Mouse (Mus musculus) adrenal gland, adult 8-10 months (tissue): ENCODE measurements around the gene Olfr561. TPM values are rescaled to one million over a fixed set of nuclear protein-coding genes. Genes with fewer than 3 reads are reported as not detected.

Source experiments
- DNase-seq: peaks from one replicate; pipeline ENCODE4 v3.0.0; 2022
- total RNA-seq, 4 experiments: library from RNA; stranded (reverse); gene quantifications; 2 replicates each; pipeline ENCODE4 v1.2.4; 2022

Gene Olfr561
- total RNA-seq: not detected

DNA sequence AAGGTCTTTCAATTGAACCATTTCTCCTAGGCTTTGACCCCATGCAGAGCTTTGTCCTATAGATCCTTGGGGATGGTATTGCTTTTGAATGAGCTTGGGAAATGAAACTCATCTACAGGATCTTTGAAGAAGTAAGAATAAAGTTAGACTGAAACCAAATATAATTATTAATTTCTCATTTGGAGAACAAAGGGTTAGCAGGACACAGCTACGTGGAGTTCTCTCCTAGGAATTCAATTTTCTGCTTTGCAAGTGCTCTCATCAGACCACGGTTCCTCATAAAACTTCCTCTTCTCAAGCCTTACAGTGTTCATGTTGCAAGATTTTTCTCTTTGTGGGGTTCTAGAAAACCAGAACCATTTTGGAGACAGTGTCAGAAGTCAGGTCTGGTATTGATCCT, at the start of gene Olfr561:
Gene Olfr561, plus strand, starts transcription at position 301 of the 400 bp plus-strand sequence.
- DNase-seq: no peak

DNA sequence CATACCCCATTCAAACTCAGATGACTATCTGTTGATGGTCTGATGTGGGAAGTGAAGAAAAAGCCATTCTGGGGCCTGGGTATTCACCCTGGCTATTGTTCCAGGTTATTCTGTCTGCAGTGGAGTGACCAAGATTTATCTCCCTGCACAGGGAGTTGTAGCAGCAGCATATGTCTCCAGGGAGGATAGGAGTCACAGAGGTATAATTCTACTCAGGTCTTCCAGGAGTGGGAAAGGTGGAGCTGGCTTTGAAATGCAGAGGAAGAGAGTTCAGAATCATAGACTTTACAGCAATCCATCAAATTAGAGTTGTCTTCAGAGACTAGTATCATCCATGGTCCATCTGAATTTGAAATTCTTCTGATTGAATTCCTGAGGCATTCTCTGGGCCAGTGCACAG, 43.6 kb upstream of the Olfr561 start, which contains the start of gene Olfr559:
Gene Olfr559, minus strand, starts transcription at position 101 of the 400 bp plus-strand sequence.
- DNase-seq: no peak

GRCm38 (mm10) chr7:102733793-102734192, 37.2 kb upstream of the Olfr561 start:
- no peak for DNase-seq

DNA sequence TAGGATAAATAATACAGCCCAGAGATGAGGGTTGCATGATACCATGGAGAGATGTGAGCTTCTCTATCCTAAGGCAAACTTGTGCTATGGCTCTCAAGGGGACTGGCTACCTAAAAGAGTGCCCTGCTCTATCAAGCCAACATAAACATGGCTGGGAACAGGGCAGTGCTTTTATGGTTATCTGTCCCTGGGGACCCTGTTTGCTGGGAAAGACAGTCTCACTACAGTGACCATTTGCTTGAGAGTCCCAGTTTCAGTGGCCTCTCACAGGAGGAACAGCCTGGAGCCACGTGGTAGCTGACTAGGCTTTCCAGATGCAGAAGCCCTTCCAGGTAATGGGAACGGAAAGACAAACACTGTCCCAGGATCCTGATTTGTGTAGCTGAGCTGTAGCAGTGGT, 33.3 kb upstream of the Olfr561 start:
- no peak for DNase-seq

DNA sequence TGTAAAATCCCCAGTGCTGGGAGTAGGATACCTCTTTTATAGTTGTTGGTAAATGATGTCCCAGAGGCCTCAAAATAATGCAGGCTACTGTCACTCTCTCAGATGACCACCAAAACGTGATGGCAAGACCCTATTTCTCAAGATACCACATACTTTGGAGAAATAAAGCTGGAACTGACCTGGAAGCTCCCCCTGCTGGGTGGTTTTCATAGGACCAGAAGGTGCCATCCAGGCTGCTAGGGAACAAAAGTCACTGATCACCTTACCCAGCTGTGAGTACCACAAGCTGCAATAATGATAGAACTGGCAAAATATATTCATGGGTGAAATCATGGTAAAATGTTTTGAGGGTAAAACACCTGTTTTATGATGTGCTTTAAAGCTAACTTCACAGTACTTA, 18.9 kb upstream of the Olfr561 start:
- DNase-seq: no peak

DNA sequence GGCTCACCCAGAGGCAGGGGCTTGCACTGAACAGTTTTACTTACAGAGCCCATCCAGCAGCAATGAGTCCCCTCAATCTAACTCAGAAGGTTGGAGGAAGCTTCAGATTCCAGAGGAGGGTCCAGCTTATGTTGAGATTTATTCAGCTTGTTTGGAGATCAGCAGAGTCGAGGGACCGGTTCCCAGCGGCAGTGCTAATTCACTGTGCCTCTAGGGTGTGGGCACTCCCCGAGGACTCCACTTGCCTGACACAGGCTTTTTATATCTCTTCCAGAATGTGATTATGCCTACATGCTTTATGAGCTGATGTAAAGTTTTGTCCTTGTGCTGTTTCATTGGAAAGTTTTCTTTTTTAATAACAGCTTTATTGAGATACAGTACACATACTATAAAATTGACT, 11.8 kb upstream of the Olfr561 start, which contains the start of the genes Olfr560 and Olfr78:
Gene Olfr560, minus strand, starts transcription at position 101 of the 400 bp plus-strand sequence.
Gene Olfr78, minus strand, starts transcription at position 206 of the 400 bp plus-strand sequence.
- no peak for DNase-seq

- DNase-seq: no peak
Observed at GRCm38 (mm10) chr7:102803180-102803579, 32.2 kb downstream of the Olfr561 start, which contains the start of gene Olfr564. Gene Olfr564, plus strand, starts transcription at chr7:102803480.

Other genes with a start within 250 kb of the Olfr561 start
- gene Olfr547, start 236.5 kb upstream of the Olfr561 start, total RNA-seq: not detected
- gene Olfr548-ps1, start 230.3 kb upstream of the Olfr561 start, total RNA-seq: not detected
- not detected for gene Olfr549, start 221.4 kb upstream of the Olfr561 start, total RNA-seq
- gene Trim21, start 205.7 kb upstream of the Olfr561 start, total RNA-seq: 10 to 100 TPM; 13.9 to 22.2 (median 19.0) TPM
- gene Olfr550, start 199.8 kb upstream of the Olfr561 start, total RNA-seq: under 1 TPM in 1 of 4 experiments, not detected in 3; 0.19 TPM
- not detected for gene Olfr551, start 179.3 kb upstream of the Olfr561 start, total RNA-seq
- gene Olfr552, start 173.5 kb upstream of the Olfr561 start, total RNA-seq: under 1 TPM in 1 of 4 experiments, not detected in 3; 0.05 TPM
- gene Olfr553, start 153.0 kb upstream of the Olfr561 start, total RNA-seq: not detected
- gene Olfr554, start 132.8 kb upstream of the Olfr561 start, total RNA-seq: not detected
- not detected for gene Olfr555, start 112.4 kb upstream of the Olfr561 start, total RNA-seq
- gene Olfr556, start 106.3 kb upstream of the Olfr561 start, total RNA-seq: not detected
- 10 to 100 TPM; 10.9 to 19.3 (median 15.7) TPM for gene Trim68, start 83.9 kb upstream of the Olfr561 start, total RNA-seq
- gene Olfr557, start 75.3 kb upstream of the Olfr561 start, total RNA-seq: under 1 TPM in 1 of 4 experiments, not detected in 3; 0.12 TPM
- under 1 TPM in 3 of 4 experiments, not detected in 1; 0.14 to 0.40 (median 0.18) TPM for gene Olfr558, start 69.0 kb upstream of the Olfr561 start, total RNA-seq
- gene Olfr33, start 52.2 kb upstream of the Olfr561 start, total RNA-seq: not detected
- not detected for gene Olfr559, start 43.7 kb upstream of the Olfr561 start, total RNA-seq
- gene Olfr560, start 11.9 kb upstream of the Olfr561 start, total RNA-seq: not detected
- gene Olfr78, start 11.8 kb upstream of the Olfr561 start, total RNA-seq: under 1 TPM; 0.06 to 0.31 (median 0.21) TPM
- not detected for gene Olfr564, start 32.3 kb downstream of the Olfr561 start, total RNA-seq
- not detected for gene Olfr566, start 87.5 kb downstream of the Olfr561 start, total RNA-seq
- not detected for gene Olfr568, start 105.9 kb downstream of the Olfr561 start, total RNA-seq
- not detected for gene Olfr569, start 119.7 kb downstream of the Olfr561 start, total RNA-seq
- not detected for gene Olfr570, start 123.4 kb downstream of the Olfr561 start, total RNA-seq
- gene Olfr571, start 146.3 kb downstream of the Olfr561 start, total RNA-seq: under 1 TPM in 1 of 4 experiments, not detected in 3; 0.05 TPM
- not detected for gene Olfr572, start 153.2 kb downstream of the Olfr561 start, total RNA-seq
- not detected for gene Olfr573-ps1, start 171.4 kb downstream of the Olfr561 start, total RNA-seq
- 1 to 10 TPM in 2 of 4 experiments, under 1 TPM in 1, not detected in 1; 0.45 to 1.4 (median 1.0) TPM for gene Olfr574, start 177.2 kb downstream of the Olfr561 start, total RNA-seq
- gene Olfr575, start 187.6 kb downstream of the Olfr561 start, total RNA-seq: not detected
- not detected for gene Olfr576, start 191.4 kb downstream of the Olfr561 start, total RNA-seq
- not detected for gene Olfr577, start 204.7 kb downstream of the Olfr561 start, total RNA-seq
- not detected for gene Olfr578, start 218.1 kb downstream of the Olfr561 start, total RNA-seq